Mouse (Mus musculus): ENCODE results near the gene Rassf7. TPM values are rescaled to one million over a fixed set of nuclear protein-coding genes. Genes with fewer than 3 reads are reported as not detected.
A peak's percentile ranks its signal among the peaks of the same experiment; 100 is the strongest.
"Not testable (repeated sequence)": the region's sequence is repeated elsewhere in the genome, so short reads cannot be mapped to it uniquely, and the experiment has no call there.

The Rassf7 gene
- polyA plus RNA-seq, 1 experiment from 2014 or later: 20.2 TPM

DNA sequence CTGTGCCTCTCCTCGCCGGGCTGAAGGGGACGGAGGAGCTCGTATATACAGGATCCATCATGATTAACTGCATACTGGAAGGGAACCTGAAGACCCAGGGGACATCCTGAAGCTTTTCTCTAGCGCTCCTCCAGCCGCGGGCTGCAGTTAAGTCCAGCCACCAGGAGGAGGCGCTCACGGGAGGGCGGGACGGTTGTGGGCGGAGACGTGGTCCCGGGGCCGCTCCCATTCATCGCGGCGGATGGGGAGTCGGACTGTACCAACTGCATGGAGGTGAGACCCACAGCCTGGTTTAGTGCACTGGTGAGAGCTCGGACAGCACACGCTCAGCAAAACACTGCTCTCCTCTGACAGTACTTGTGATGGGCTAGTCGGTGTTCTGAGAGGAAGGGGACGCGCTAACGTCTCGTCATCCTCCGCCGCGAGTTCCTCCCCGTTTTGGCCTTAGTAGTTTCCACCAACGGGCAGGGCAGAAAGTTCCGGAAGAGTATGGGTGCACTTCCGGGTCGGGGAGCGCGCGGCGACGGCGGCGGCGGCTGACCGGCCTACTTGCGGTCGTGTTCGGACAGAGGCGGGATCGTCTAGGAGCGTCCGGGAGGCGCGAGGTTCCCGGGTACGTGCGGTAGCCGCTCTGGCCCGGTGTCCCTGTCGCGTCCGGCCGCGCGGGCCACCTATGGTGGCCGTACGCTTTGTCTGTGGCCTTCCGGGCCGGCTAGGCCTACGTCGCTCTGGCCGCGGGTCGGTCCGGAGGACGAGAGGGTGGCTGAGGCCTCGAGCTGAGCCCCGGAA is 12.8 kb downstream of the Rassf7 start, which contains the start of gene Phrf1:
Gene Phrf1, plus strand, starts transcription at position 506 of the 789 bp plus-strand sequence.
- Histone ChIP-seq H3K9me3 (ENCODE audit: control insufficient read depth, low read length) (no peaks in the 10 kb centered on the region), H3K4me1 (replicated peaks; ENCODE audit: control insufficient read depth, insufficient read depth, low read length) (peaks cover 14% of the 10 kb centered on the region), H3K4me2 (replicated peaks) (peak within 1 kb of the TSS; percentile 98), H3K9ac (peak within 1 kb of the TSS; percentile 98), H3K36me3 (replicated peaks; ENCODE audit: control insufficient read depth, insufficient read depth) (peaks cover 32% of the 10 kb centered on the region), H3K4me3 (replicated peaks; ENCODE audit: low read length) (peak within 1 kb of the TSS; percentile 100), H3K27ac (peak within 1 kb of the TSS; percentile 96), H3K27me3 (ENCODE audit: control insufficient read depth, insufficient read depth, low read length) (no peaks in the 10 kb centered on the region)
- under 1% methylated on average over 76 of the region's 76 CpGs for WGBS
- ATAC-seq (ENCODE audit: low FRiP score) (peak; percentile 93), DNase-seq (ENCODE audit: low spot score) (peak; percentile 95)

DNA sequence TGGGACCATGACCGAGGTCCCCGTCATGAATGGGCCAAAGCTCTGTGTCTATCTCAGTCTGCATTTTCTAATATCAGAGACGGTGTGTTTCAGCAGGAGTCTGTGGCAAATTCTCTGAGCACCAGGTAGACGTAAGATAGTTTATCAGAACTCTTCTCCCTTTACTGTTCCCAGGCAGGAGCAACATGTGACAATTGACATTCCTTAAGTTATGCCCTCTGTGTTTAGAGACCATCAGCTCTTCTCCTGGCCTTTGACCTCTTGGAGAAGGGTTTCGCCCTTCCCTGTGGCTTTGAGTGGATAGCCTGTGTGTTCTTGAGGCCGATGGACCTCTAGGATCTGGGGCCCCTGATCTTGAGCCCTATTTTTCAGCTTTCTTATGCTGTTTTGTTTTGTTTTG is 14.0 kb downstream of the Rassf7 start:
- ATAC-seq (ENCODE audit: low FRiP score): no peak
- peaks cover 14% of the 10 kb centered on the region for H3K4me1 ChIP-seq (replicated peaks; ENCODE audit: control insufficient read depth, insufficient read depth, low read length)
- peak overlapping the region; percentile 98 for H3K4me2 ChIP-seq (replicated peaks)
- DNase-seq (ENCODE audit: low spot score): no peak
- H3K9me3 ChIP-seq (ENCODE audit: control insufficient read depth, low read length): no peaks in the 10 kb centered on the region
- H3K27ac ChIP-seq: no peak overlapping the region
- H3K27me3 ChIP-seq (ENCODE audit: control insufficient read depth, insufficient read depth, low read length): no peaks in the 10 kb centered on the region
- WGBS: 61% methylated on average over 6 of the region's 6 CpGs
- peak overlapping the region; percentile 98 for H3K9ac ChIP-seq
- peaks cover 45% of the 10 kb centered on the region for H3K36me3 ChIP-seq (replicated peaks; ENCODE audit: control insufficient read depth, insufficient read depth)
- peak overlapping the region; percentile 100 for H3K4me3 ChIP-seq (replicated peaks; ENCODE audit: low read length)

GRCm38 (mm10) chr7:141230570-141230969 is 14.9 kb downstream of the Rassf7 start:
- DNase-seq (ENCODE audit: low spot score) (no peak), ATAC-seq (ENCODE audit: low FRiP score) (no peak)
- Histone ChIP-seq H3K4me3 (replicated peaks; ENCODE audit: low read length) (no peak overlapping the region), H3K4me2 (replicated peaks) (peak overlapping the region; percentile 98; the same call in 1 of the 2 replicates), H3K27me3 (ENCODE audit: control insufficient read depth, insufficient read depth, low read length) (no peaks in the 10 kb centered on the region), H3K4me1 (replicated peaks; ENCODE audit: control insufficient read depth, insufficient read depth, low read length) (peaks cover 14% of the 10 kb centered on the region), H3K36me3 (replicated peaks; ENCODE audit: control insufficient read depth, insufficient read depth) (peaks cover 53% of the 10 kb centered on the region), H3K27ac (no peak overlapping the region), H3K9me3 (ENCODE audit: control insufficient read depth, low read length) (no peaks in the 10 kb centered on the region), H3K9ac (no peak overlapping the region)
- over 99% methylated on average over 4 of the region's 4 CpGs for WGBS

DNA sequence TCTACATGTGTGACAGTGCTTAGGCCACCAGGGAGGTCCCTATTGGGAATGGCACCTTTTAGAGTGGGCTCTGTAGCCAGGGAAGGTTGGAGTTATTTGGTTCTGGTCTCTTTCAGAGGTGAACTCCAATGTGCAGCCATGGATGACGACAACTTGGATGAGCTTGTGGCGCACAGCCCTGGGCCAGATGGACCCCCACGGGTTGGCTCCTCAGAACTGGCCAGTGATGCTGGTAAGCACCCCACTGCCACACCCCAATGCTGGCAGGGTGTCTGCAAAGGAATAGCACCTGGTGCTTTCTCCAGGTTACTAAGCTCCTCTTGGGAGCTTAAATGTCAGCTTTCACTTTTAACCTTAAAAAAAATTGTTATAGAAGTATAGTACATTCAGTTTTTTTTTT is 15.5 kb downstream of the Rassf7 start:
- WGBS: 97% methylated on average over 3 of the region's 3 CpGs
- DNase-seq (ENCODE audit: low spot score): no peak
- Histone ChIP-seq H3K9me3 (ENCODE audit: control insufficient read depth, low read length) (no peaks in the 10 kb centered on the region), H3K36me3 (replicated peaks; ENCODE audit: control insufficient read depth, insufficient read depth) (peaks cover 59% of the 10 kb centered on the region), H3K4me3 (replicated peaks; ENCODE audit: low read length) (no peak overlapping the region), H3K4me1 (replicated peaks; ENCODE audit: control insufficient read depth, insufficient read depth, low read length) (peaks cover 14% of the 10 kb centered on the region), H3K9ac (no peak overlapping the region), H3K27ac (no peak overlapping the region), H3K4me2 (replicated peaks) (no peak overlapping the region), H3K27me3 (ENCODE audit: control insufficient read depth, insufficient read depth, low read length) (no peaks in the 10 kb centered on the region)
- no peak for ATAC-seq (ENCODE audit: low FRiP score)

GRCm38 (mm10) chr7:141231551-141231950 is 15.9 kb downstream of the Rassf7 start:
- Histone ChIP-seq H3K27ac (no peak overlapping the region), H3K4me3 (replicated peaks; ENCODE audit: low read length) (no peak overlapping the region), H3K4me1 (replicated peaks; ENCODE audit: control insufficient read depth, insufficient read depth, low read length) (peaks cover 14% of the 10 kb centered on the region), H3K9me3 (ENCODE audit: control insufficient read depth, low read length) (no peaks in the 10 kb centered on the region), H3K9ac (no peak overlapping the region), H3K4me2 (replicated peaks) (no peak overlapping the region), H3K27me3 (ENCODE audit: control insufficient read depth, insufficient read depth, low read length) (no peaks in the 10 kb centered on the region), H3K36me3 (replicated peaks; ENCODE audit: control insufficient read depth, insufficient read depth) (peaks cover 63% of the 10 kb centered on the region)
- WGBS: 93% methylated on average over 9 of the region's 10 CpGs
- ATAC-seq (ENCODE audit: low FRiP score) (no peak), DNase-seq (ENCODE audit: low spot score) (no peak)

GRCm38 (mm10) chr7:141250486-141250885 is 34.8 kb downstream of the Rassf7 start:
- H3K9me3 ChIP-seq (ENCODE audit: control insufficient read depth, low read length); H3K4me1 ChIP-seq (replicated peaks; ENCODE audit: control insufficient read depth, insufficient read depth, low read length); DNase-seq (ENCODE audit: low spot score); ATAC-seq (ENCODE audit: low FRiP score); H3K27me3 ChIP-seq (ENCODE audit: control insufficient read depth, insufficient read depth, low read length); H3K4me2 ChIP-seq (replicated peaks); H3K4me3 ChIP-seq (replicated peaks; ENCODE audit: low read length); H3K9ac ChIP-seq; H3K27ac ChIP-seq: not testable (repeated sequence)
- WGBS: 94% methylated on average over 4 of the region's 4 CpGs
- H3K36me3 ChIP-seq (replicated peaks; ENCODE audit: control insufficient read depth, insufficient read depth): peaks cover 95% of the 10 kb centered on the region

GRCm38 (mm10) chr7:141256159-141256558 is 40.5 kb downstream of the Rassf7 start:
- no peak overlapping the region for H3K27ac ChIP-seq
- no peaks in the 10 kb centered on the region for H3K9me3 ChIP-seq (ENCODE audit: control insufficient read depth, low read length)
- no peak overlapping the region for H3K9ac ChIP-seq
- H3K4me2 ChIP-seq (replicated peaks): no peak overlapping the region
- WGBS: 94% methylated on average over 10 of the region's 10 CpGs
- no peak overlapping the region for H3K4me3 ChIP-seq (replicated peaks; ENCODE audit: low read length)
- H3K27me3 ChIP-seq (ENCODE audit: control insufficient read depth, insufficient read depth, low read length): no peaks in the 10 kb centered on the region
- no peak for ATAC-seq (ENCODE audit: low FRiP score)
- H3K4me1 ChIP-seq (replicated peaks; ENCODE audit: control insufficient read depth, insufficient read depth, low read length): no peaks in the 10 kb centered on the region
- DNase-seq (ENCODE audit: low spot score): no peak
- H3K36me3 ChIP-seq (replicated peaks; ENCODE audit: control insufficient read depth, insufficient read depth): peaks cover 98% of the 10 kb centered on the region

DNA sequence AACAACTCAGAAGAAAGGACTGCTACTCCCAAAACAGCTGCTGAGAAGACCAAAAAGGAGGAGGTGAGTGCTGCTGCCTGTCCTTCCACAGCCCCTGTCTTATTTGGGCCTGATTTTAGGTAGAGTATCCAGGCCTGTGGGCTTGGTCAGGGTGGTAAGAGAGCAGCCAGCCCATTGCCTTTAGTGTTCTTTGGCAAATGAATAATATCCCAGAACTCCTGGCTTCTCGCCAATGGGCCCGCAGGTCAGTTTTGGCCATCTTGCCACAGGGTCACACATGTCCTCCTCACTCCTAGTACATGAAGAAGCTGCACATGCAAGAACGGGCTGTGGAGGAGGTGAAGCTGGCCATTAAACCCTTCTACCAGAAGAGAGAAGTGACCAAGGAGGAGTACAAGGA is 45.8 kb downstream of the Rassf7 start:
- ATAC-seq (ENCODE audit: low FRiP score) (no peak), DNase-seq (ENCODE audit: low spot score) (no peak)
- H3K9ac ChIP-seq: no peak overlapping the region
- no peaks in the 10 kb centered on the region for H3K9me3 ChIP-seq (ENCODE audit: control insufficient read depth, low read length)
- H3K4me3 ChIP-seq (replicated peaks; ENCODE audit: low read length): no peak overlapping the region
- peaks cover 81% of the 10 kb centered on the region for H3K36me3 ChIP-seq (replicated peaks; ENCODE audit: control insufficient read depth, insufficient read depth)
- no peak overlapping the region for H3K4me2 ChIP-seq (replicated peaks)
- H3K4me1 ChIP-seq (replicated peaks; ENCODE audit: control insufficient read depth, insufficient read depth, low read length): 0 out of 2 replicates have a peak, but pooled peaks cover 7% of the 10 kb centered on the region
- no peak overlapping the region for H3K27ac ChIP-seq
- H3K27me3 ChIP-seq (ENCODE audit: control insufficient read depth, insufficient read depth, low read length): no peaks in the 10 kb centered on the region
- 87% methylated on average over 3 of the region's 3 CpGs for WGBS

DNA sequence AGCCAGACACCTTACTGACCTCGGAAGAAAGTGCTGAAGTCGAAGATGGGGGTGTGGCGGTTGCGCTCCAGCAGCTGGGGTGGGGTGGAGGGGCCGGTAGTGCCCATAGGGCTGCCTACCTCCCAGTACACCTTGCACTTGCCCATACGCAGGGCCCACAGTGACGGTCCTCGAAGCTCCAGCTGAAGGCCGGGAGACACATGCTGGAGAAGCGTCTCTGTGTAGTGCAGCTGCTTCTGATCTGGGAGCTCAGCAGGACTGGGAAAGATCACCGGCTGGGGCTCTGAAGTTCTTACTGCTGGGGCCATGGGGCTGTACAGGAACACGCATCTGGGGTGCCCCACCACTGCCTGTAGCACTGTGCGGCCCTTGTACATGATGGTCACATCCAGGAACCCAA is 48.0 kb downstream of the Rassf7 start:
- Histone ChIP-seq H3K27ac (no peak overlapping the region), H3K4me2 (replicated peaks) (no peak overlapping the region), H3K9ac (no peak overlapping the region), H3K9me3 (ENCODE audit: control insufficient read depth, low read length) (no peaks in the 10 kb centered on the region), H3K27me3 (ENCODE audit: control insufficient read depth, insufficient read depth, low read length) (no peaks in the 10 kb centered on the region), H3K4me3 (replicated peaks; ENCODE audit: low read length) (no peak overlapping the region), H3K36me3 (replicated peaks; ENCODE audit: control insufficient read depth, insufficient read depth) (peaks cover 59% of the 10 kb centered on the region), H3K4me1 (replicated peaks; ENCODE audit: control insufficient read depth, insufficient read depth, low read length) (0 out of 2 replicates have a peak, but pooled peaks cover 7% of the 10 kb centered on the region)
- DNase-seq (ENCODE audit: low spot score) (no peak), ATAC-seq (ENCODE audit: low FRiP score) (0 out of 2 replicates have a peak, but pooled peaks have one; percentile 38)
- WGBS: 92% methylated on average over 13 of the region's 13 CpGs
